Mouse (Mus musculus): ENCODE data around the gene Gm20538. TPM values are rescaled to one million over a fixed set of nuclear protein-coding genes. Genes with fewer than 3 reads are reported as not detected.

Gm20538 gene
- not detected in 2 replicates for total RNA-seq (2023)

GRCm38 (mm10) chr19:44552731-44553130, at the start of gene Gm20538:
Gene Gm20538 (minus strand): TSS chr19:44552831.

GRCm38 (mm10) chr19:44562652-44563206, 10.1 kb upstream of the Gm20538 start, which contains the start of gene Hif1an:
Gene Hif1an (plus strand): TSS chr19:44562850.

DNA sequence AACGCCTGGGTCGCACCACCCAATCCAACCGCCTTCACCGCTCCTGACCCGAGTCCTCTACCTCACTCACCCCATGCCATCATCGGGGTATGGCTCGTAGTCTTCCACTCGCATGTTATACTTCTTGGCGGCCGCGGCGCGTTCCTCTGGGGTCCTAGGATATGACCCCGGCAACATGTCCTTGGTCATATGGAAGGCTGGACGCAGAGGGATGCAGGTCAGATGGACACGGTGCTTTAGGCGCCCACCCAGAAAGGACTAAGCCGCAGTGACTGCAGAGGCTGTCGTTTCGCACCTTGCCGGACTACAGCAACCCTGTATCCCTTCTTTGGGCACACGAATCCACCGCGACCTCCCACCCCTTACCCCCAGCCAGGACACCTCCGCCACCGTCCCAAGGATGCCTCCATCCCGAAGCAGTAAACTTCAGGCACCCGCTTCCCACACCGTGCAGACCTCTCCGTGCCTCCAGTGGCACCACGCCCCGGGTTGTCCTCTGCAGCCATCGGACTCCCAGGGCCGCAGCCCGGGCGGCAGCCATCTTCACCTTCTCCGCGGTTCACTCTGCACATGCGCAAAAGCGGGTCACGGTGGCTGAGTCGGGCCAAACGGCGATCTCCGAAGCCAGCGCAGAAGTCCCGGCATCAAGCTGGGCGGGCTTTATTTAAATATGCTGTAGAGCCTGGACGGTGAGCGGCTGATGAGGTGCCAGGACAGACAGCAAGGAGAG, 2.4 kb upstream of the Gm20538 start, which contains the start of gene Ndufb8:
Ndufb8 (minus strand) TSS at position 580 of the 730 bp plus-strand sequence.

DNA sequence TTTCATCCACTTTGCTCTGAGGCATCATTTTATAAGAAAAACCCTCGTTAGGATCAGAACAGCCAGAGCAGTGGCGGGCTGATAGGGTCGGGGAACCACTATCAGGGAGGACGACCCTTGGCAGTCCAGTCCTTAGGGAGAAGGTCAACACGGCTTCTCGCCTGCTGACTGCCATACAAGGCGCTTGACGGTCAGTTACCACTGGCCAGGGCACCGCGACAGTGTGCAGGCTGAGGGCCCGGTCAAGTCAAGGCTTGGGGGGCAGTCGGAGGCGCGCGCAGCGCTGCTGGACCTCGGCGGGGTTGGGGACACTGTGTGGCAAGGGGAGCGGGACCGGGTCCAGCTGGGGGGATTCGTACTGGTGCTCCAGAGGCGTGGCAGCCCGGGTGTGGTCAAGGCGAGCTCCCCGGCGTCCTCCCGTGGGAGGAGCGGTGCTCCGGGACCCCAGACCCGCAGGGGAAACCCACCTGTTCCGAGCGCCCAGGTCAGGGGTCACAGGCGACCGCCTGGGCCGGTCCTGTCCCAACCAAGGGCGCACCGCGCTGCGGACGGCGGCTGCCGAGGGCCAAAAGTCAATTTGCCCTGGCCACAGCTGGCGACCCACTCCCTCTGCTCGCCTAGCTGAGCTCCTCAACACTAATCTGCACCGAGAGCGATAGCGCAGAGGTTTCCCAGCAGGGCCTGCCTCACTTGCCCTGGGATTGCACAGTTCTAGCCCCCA, 7.2 kb downstream of the Gm20538 start, which contains the start of gene Sec31b:
Sec31b (minus strand) TSS at position 544 of the 721 bp plus-strand sequence.

Other genes starting within 250 kb of the Gm20538 start
- gene Scd4, start 219.7 kb downstream of the Gm20538 start, total RNA-seq (2023): 0.13 and 0.20 TPM in 2 replicates
- gene Scd1, start 145.0 kb downstream of the Gm20538 start, total RNA-seq (2023): 1.1 and 3.5 TPM in 2 replicates
- gene Wnt8b, start 59.4 kb downstream of the Gm20538 start, total RNA-seq (2023): not detected in 2 replicates
- gene Sec31b, start 7.0 kb downstream of the Gm20538 start, total RNA-seq (2023): 0.73 and 1.7 TPM in 2 replicates
- 164 and 178 TPM in 2 replicates for gene Ndufb8, start 2.6 kb upstream of the Gm20538 start, total RNA-seq (2023)
- gene Hif1an, start 10.0 kb upstream of the Gm20538 start, total RNA-seq (2023): 40.0 and 46.5 TPM in 2 replicates
- not detected in 2 replicates for gene Pax2, start 203.2 kb upstream of the Gm20538 start, total RNA-seq (2023)

Data from neutrophil, adult 65 days (primary cell).